Mouse (Mus musculus) left cerebral cortex, postnatal 25 days (tissue): ENCODE data around the gene Tmem62. TPM values are rescaled to one million over a fixed set of nuclear protein-coding genes. Genes with fewer than 3 reads are reported as not detected.
"Not testable (repeated sequence)": the region's sequence is repeated elsewhere in the genome, so short reads cannot be mapped to it uniquely, and the experiment has no call there.

Experiments
- DNase-seq, 2 experiments: peaks; one replicate each; pipeline ENCODE4 v3.0.0; 2022; ENCODE audit warnings: low spot score in 2 of 2, mixed read lengths in 1 of 2
- intact Hi-C: fragments of 180-260 bp; cut with DNase I; formaldehyde crosslinking; loops from one replicate; pipeline ENCODE4 v1.15.1; 2025
- total RNA-seq, 2 experiments: library from RNA; stranded (reverse); gene quantifications; 2 replicates each; pipeline ENCODE4 v1.2.3; 2021

The Tmem62 gene
- 10 to 100 TPM; 24.7 to 27.3 TPM for total RNA-seq

GRCm38 (mm10) chr2:120976990-120977925 lies at the start of gene Tmem62:
TSS of gene Tmem62 (plus strand) at chr2:120977017.
- intact Hi-C loops: no loop called here
- DNase-seq: peak; percentile 54 to 60

GRCm38 (mm10) chr2:120933038-120933437 lies 43.8 kb upstream of the Tmem62 start:
- no peak for DNase-seq
- intact Hi-C loops: no loop called here

GRCm38 (mm10) chr2:120951208-120951607 lies 25.6 kb upstream of the Tmem62 start:
- DNase-seq: peak; percentile 36 to 77

GRCm38 (mm10) chr2:120952176-120952938 lies 24.5 kb upstream of the Tmem62 start:
- intact Hi-C loops: no loop called here
- no peak for DNase-seq

More at GRCm38 (mm10) chr2:120951208-120951607, 25.6 kb upstream of the Tmem62 start:
- intact Hi-C loops: no loop called here

- DNase-seq: no peak
- intact Hi-C loops: no loop called here
These were observed 17.5 kb upstream of the Tmem62 start for GRCm38 (mm10) chr2:120959363-120959762.

- no peak for DNase-seq
- intact Hi-C loops: no loop called here
These were observed 17.0 kb upstream of the Tmem62 start for GRCm38 (mm10) chr2:120959827-120960226.

- no peak for DNase-seq
- intact Hi-C loops: no loop called here
These were observed 16.6 kb upstream of the Tmem62 start for GRCm38 (mm10) chr2:120960261-120960660.

- intact Hi-C loops: no loop called here
- DNase-seq: no peak
These were observed 13.7 kb upstream of the Tmem62 start for GRCm38 (mm10) chr2:120963110-120963509.

GRCm38 (mm10) chr2:120965486-120965885 lies 11.3 kb upstream of the Tmem62 start:
- DNase-seq: no peak
- intact Hi-C loops: no loop called here

- intact Hi-C loops: no loop called here
- DNase-seq: no peak
These were observed 6.7 kb upstream of the Tmem62 start for GRCm38 (mm10) chr2:120970045-120970539.

- intact Hi-C loops: no loop called here
These were observed 6.2 kb upstream of the Tmem62 start, which contains the start of gene Ubr1 for GRCm38 (mm10) chr2:120970559-120971080. TSS of gene Ubr1 (minus strand) at chr2:120970715.

GRCm38 (mm10) chr2:120971766-120972165 lies 5.1 kb upstream of the Tmem62 start:
- no peak for DNase-seq
- intact Hi-C loops: no loop called here

More at GRCm38 (mm10) chr2:120970559-120971080, 6.2 kb upstream of the Tmem62 start, which contains the start of gene Ubr1:
- DNase-seq: peak; percentile 87 to 89

GRCm38 (mm10) chr2:120972257-120972656 lies 4.6 kb upstream of the Tmem62 start:
- DNase-seq, intact Hi-C loops: not testable (repeated sequence)

GRCm38 (mm10) chr2:120972964-120973363 lies 3.9 kb upstream of the Tmem62 start:
- intact Hi-C loops: no loop called here
- no peak for DNase-seq

- no peak for DNase-seq
- intact Hi-C loops: no loop called here
These were observed 509 bp upstream of the Tmem62 start for GRCm38 (mm10) chr2:120976308-120976707.

- DNase-seq: no peak
- intact Hi-C loops: no loop called here
These were observed 1.3 kb downstream of the Tmem62 start for GRCm38 (mm10) chr2:120977926-120978692.

- DNase-seq: no peak
- intact Hi-C loops: no loop called here
These were observed 1.8 kb downstream of the Tmem62 start for GRCm38 (mm10) chr2:120978693-120979037.

- intact Hi-C loops: no loop called here
- DNase-seq: no peak
These were observed 3.0 kb downstream of the Tmem62 start for GRCm38 (mm10) chr2:120979819-120980218.

GRCm38 (mm10) chr2:120980861-120981260 lies 4.0 kb downstream of the Tmem62 start:
- intact Hi-C loops: no loop called here
- DNase-seq: no peak
